Mouse (Mus musculus): ENCODE measurements at regions not wholly inside any gene's neighbourhood (a gene's known extent, or its start where the extent isn't known, plus 50 kb on each side); places are given as distances from the start of the nearest gene placed in this dataset.
"Not testable (repeated sequence)": the region's sequence is repeated elsewhere in the genome, so short reads cannot be mapped to it uniquely, and the experiment has no call there.

GRCm38 (mm10) chr3:38312834-38313233, 171.8 kb downstream of the Ankrd50 start:
- DNase-seq (ENCODE audit: low read depth), result no peak

DNA sequence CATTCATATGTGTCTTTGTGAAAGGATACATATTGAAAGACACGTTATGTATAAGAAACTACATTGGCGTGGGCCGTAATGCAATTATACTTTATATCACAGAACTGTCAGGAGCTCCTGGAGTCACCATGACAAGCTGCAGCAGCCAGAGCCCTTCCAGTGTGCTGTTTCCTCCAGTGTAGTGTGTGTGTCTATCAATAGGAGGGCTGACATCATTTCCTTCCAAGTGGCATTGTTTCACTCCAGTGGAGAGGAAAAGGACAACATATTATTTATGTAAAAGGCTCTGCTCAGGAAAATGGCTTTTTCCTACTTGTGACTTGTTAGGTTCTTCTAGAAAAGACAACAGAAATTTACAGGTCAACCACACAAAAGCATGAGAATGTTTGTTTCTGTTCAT, 172.5 kb downstream of the Ankrd50 start:
- no peak for DNase-seq (ENCODE audit: low read depth)

DNA sequence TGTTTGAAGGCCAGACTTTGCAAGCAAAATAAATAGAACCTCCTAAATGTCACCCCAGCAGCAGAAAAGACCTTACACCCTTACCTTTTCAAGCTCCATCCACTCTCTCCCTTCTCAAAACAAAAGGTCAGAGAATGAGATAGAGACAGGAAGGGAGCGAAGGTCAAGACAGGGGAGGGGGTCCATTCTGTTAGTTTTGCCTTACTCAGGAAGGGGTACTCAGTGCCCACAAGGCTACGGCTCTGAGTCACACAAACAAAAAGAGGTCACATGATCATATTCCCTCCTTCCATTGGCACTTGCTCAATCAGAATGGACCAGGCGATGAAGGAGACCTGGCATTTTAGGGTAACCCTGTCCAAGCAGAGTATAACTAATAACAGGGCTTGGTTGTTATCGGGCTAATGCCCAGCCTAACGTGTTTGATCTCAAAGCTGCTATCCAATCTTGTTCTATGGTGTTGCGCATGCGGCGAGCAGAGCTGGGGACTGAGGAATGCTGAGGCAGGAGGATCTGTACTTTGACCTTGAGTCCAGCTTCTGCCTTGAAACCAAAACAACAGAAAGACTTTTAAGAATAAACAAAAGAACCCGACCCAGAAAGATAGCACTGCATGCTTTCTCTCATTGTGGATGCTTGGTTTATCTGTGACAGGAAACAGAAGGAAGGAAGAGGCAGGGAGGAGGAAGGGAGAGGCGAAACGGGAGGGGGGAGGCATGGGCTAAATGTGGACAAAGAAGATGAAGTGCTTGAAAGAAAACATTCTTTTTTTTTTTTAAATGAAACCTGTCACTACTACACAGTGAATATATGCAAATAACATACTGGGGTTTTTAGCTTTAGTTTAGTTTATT, 184.5 kb downstream of the Ankrd50 start:
- no peak for DNase-seq (ENCODE audit: low read depth)

DNA sequence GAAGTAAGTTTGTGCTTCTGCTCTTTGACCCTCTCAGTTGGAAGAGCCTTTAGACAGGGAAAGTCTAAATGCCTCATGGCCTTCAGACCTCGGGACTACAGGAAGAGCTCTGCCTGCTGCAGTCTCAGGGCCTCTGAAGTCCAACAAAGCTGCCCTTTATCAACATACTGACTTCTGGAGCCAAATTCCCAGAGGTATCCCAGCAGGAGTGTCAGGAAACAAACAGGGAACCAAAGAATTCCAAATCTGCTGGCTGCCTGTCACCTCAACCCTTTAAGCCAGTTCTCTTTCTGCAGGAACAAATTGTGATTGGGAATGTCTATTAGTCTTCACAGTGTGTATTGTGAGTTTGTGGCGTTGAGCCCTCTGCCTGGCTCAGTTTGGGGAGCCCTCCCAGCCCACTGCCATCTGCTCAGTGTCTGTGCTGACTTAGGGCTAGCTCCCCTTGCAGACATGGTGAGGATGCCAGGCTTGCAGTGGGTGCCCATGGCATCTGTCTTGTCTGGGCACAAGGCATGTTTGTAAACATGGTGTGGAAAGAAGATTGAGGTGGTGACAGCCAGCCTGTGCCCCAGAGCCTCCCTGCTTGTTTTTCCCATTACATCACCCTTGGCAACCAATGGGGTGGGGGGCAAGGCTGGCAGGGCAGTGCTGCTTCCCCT, 185.3 kb downstream of the Ankrd50 start:
- no peak for DNase-seq (ENCODE audit: low read depth)

DNA sequence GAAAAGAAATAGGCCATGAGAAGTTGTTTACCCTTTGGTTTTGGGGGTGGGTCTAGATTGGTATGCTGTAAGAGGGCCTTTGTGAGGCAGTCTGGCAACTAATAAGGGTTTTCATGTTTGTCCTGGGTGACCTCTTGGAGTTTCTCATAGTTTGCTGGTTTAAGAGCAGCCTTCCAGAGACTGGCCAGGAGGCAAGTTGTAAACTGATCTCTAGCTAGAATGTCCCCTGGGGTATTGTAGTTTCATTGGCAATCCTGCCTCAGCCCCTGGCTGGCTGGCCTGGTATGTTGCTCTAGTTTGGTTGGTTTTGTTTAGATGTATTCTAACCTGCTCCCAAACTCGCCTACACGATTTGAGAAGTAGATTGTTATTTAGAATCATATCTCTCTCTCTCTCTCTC, 187.1 kb downstream of the Ankrd50 start:
- DNase-seq (ENCODE audit: low read depth), result no peak

- DNase-seq (ENCODE audit: low read depth), result no peak
Measured at GRCm38 (mm10) chr3:38289062-38289461, 195.6 kb downstream of the Ankrd50 start.

GRCm38 (mm10) chr3:38283687-38284124, 200.9 kb downstream of the Ankrd50 start:
- no peak for DNase-seq (ENCODE audit: low read depth)

DNA sequence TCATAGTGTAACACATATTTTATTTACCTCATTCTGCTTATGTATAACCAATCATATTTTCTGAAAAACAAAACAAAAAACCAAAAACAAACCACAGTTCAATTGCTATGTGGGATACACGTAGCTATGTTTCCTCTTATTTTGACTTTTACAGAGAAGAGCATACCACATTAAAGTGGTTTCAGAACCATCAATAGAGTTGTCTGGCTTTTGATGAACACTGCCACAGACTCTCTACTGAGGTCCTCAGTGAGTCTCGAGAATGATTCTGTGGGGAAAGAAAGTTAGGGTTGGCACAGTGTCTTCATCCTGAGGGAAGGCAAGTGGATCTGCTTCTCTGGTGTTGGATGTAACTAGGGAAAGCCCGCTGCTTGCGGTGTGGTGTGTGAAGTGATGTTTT, 201.8 kb downstream of the Ankrd50 start:
- no peak for DNase-seq (ENCODE audit: low read depth)

DNA sequence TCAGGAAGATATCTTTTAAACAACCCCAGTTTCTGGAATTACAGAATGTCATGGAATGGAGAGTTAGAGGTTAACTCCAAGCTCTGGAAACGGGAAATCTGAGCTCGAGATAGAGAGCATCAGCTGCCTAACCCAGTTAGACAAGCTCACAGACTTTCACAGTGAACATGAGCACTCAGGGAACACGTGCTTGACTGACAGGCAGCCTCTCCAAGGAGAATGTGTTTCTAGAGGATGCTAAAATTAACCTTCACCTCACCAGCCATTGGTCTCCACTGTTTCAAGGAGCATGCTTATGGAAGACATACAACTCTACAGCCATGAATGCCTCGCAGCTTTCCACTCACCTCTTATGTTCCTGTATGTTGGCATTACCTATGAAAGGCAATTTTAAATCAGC, 203.0 kb downstream of the Ankrd50 start:
- no peak for DNase-seq (ENCODE audit: low read depth)

- DNase-seq (ENCODE audit: low read depth), result no peak
Measured at GRCm38 (mm10) chr3:38280876-38281275, 203.8 kb downstream of the Ankrd50 start.

DNA sequence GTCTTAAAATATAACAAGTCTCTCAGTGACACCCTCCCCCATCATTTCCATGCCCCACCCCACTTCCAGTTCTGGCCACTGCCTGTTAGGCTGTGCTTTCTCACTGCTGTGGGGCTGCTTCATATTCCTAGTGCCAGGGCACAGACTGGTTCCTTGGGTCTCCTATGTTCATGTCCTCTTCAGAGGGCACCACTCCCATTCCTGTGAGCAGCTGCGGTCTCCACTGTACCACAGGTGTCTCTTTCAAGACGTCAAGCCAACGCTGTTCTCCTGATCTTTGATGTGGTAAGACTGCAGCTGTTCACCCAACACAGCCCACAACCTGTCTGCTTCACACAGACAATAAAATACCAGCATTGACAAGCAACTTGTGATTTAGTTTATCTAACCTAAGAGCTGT, 204.5 kb downstream of the Ankrd50 start:
- no peak for DNase-seq (ENCODE audit: low read depth)

- no peak for DNase-seq (ENCODE audit: low read depth)
Measured at GRCm38 (mm10) chr3:38276948-38277504, 207.6 kb downstream of the Ankrd50 start.

GRCm38 (mm10) chr3:38275321-38275720, 209.3 kb downstream of the Ankrd50 start:
- no peak for DNase-seq (ENCODE audit: low read depth)

- no peak for DNase-seq (ENCODE audit: low read depth)
Measured at GRCm38 (mm10) chr3:38270742-38271141, 213.9 kb downstream of the Ankrd50 start.

DNA sequence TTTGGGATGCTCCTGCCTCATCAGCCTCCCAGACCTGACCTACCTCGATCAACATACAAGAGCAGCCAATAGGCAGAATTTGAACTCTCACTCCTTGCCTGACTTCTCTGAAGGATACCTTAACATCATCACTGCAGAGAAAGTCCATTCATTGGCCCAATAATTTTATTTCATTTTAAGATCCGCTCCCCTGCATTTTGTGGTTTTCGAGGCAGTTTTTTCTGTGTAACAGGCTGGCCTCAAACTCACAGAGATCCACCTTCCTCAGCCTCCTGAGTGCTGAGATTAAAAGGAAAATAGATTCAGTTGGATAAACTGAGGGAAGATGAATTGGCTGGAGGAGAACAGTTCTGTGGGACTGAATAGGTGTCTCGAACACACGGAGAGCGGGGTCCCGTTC, 216.4 kb downstream of the Ankrd50 start:
- DNase-seq (ENCODE audit: low read depth), result no peak

DNA sequence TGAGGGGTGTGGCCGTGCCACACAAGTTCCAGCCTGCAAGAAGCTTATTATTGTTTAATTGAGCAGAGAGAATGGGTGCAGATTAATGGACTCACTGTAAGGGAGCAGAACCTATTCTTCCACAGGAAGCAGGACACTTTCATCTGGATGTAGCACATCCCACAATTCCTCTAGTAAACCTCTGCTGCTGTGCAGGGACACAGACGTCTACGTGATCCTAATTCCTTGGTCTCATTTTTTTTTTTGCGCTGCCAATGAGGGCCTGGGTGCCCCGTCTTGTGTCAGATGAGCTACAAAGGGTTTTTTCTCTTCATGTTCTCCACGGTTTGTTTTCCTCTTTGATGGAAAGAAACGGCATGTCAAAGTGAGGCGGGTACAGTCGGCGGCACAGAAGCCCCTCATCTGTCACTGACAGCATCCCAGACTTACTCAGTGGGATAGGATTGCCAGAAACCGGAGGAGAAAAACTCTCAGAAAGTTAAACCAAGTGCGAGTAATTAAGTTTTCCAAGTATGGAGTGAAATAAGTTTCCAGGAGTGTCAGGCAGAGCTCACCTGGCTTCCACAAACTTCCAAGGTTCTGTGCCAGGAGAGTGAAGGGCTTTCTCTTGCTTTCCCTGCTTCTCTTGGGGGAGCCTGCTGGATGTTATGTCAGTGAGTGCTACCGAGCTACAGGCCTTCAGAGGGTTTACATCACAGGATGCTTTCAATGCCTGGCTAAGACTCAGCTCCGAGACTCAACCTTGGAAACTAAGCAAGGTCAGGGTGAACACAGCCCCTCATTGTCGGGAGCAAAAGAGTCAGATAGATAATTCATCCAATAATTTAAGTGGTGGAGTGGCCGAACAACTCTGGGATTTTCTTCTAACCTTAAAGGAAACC, 221.1 kb downstream of the Ankrd50 start:
- DNase-seq (ENCODE audit: low read depth), result no peak

GRCm38 (mm10) chr3:38261326-38262075, 223.1 kb downstream of the Ankrd50 start:
- no peak for DNase-seq (ENCODE audit: low read depth)

DNA sequence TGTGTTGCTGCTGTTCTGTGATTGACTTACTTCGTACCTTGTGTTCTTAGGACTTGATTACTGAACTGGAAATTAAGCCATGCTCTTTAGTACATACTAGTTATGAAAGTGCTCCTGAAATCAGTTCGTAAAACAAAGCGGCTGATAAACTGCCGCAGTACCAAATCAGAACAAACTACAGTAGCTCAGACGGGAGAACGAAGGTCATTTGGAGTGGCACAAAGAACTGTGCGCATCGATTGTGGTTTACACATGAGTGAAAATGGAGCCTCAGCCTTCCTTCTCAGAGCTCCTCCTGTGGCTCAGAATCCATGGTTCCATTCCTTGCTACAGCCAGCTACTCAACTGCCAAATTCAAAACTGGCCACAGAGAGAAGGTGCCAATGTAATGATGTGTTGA, 225.4 kb downstream of the Ankrd50 start:
- DNase-seq (ENCODE audit: low read depth), result not testable (repeated sequence)

DNA sequence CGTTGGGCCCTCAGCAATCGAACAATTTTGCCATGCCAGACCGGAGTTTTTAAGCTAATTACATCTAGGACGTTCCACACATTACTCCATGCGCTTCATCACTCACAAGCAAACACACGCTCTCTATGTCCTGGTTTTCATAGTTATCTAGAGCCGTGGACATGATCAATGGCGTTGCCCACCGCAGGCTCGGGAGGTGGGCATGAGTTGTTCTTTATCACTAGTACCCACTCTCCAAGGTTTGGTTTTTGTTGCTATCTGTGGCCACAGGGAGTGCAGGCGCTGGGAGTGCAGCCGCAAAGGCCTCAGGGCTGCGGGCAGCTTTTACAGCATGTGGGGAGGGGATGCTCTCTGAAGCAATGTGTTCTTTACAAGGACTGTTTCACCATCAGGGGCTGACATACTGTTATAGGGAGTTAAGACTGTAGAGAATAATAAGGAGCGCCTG, 226.8 kb downstream of the Ankrd50 start:
- DNase-seq (ENCODE audit: low read depth), result no peak

GRCm38 (mm10) chr3:38257076-38257842, 227.4 kb downstream of the Ankrd50 start:
- DNase-seq (ENCODE audit: low read depth), result no peak

GRCm38 (mm10) chr3:38255674-38256073, 229.0 kb downstream of the Ankrd50 start:
- no peak for DNase-seq (ENCODE audit: low read depth)

Data from c-Kit-positive CD71-positive TER-119-negative erythroid progenitor cells, embryonic 14.5 days (primary cell).